ENCODE assay signal across 9 mouse cellular contexts in the genomic region with DNA sequence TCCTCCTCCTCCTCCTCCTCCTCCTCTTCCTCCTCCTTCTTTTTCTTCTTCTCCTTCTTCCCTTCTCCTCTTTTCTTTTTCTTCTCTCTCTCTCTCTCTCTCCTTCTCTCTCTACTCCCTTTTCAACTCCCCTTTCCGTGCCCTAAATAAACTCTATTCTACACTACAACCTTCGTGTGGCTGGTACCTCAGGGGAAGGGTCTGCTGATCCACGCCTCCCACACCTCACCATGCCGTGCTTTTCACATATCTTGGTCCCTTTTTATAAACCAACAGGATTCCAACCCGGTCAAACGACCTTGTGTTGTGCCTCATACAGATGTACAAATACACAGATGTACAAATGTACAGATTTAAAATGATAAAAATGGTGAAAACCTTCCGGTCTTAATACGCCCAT. TPM values are rescaled to one million over a fixed set of nuclear protein-coding genes. Genes with fewer than 3 reads are reported as not detected.
A peak's percentile ranks its signal among the peaks of the same experiment; 100 is the strongest.
DNase-seq lines count a peak whose midpoint lies in the region; ATAC-seq and TF ChIP-seq lines count a peak whose summit lies in the region.
"Had no signal": no experiment of that assay in that cellular context is flagged by ENCODE, and none has a peak within 500 bp of the region (broad histone marks: within the 10 kb centered on the region; RNA-seq: fewer than 3 reads in every experiment).

No protein-coding gene starts in this region.

- no peak for DNase-seq in kidney, adult 11 months
- DNase-seq in hindbrain, embryonic 11.5 days (ENCODE audit: low spot score): no peak
- DNase-seq in midbrain, embryonic 10.5 days (ENCODE audit: low spot score): no peak
- DNase-seq in urinary bladder, postnatal 14 days (ENCODE audit: low spot score): no peak
- DNase-seq in urinary bladder, adult 18-20 months (ENCODE audit: low spot score in 2 of 2): no peak
- DNase-seq in left cerebral cortex, postnatal 14 days (ENCODE audit: low spot score in 2 of 2): no peak

- no peak for ATAC-seq in kidney, embryonic 14.5 days (ENCODE audit: low FRiP score, low TSS enrichment)
- no peak for ATAC-seq in hindbrain, embryonic 11.5 days (ENCODE audit: low FRiP score)

- WGBS in kidney, embryonic 14.5 days: 14% methylated on average over 8 of the region's 8 CpGs
- 5% methylated on average over 8 of the region's 8 CpGs for WGBS in bone marrow, adult 2 months
- WGBS in hindbrain, embryonic 11.5 days: 31% methylated on average over 8 of the region's 8 CpGs
- 19% methylated on average over 8 of the region's 8 CpGs for WGBS in midbrain, embryonic 10.5 days

- intact Hi-C loops in left cerebral cortex, postnatal 14 days (cut with DNase I): loop anchor here (10.0 kb wide), 1 partner anchor 1658 kb away; a partner anchor contains a TSS

- H3K4me1 ChIP-seq in kidney, embryonic 14.5 days (ENCODE audit: control insufficient read depth, insufficient read depth, low read length): peaks cover 26% of the 10 kb centered on the region
- H3K4me1 ChIP-seq in bone marrow, adult 2 months (ENCODE audit: control insufficient read depth, insufficient read depth, low read length): peaks cover 1% of the 10 kb centered on the region; the same call in 1 of the 2 replicates
- peaks cover 16% of the 10 kb centered on the region for H3K4me1 ChIP-seq in hindbrain, embryonic 11.5 days (replicated peaks; ENCODE audit: control insufficient read depth, insufficient read depth, low read length)
- H3K4me1 ChIP-seq in midbrain, embryonic 10.5 days: peaks cover 64% of the 10 kb centered on the region

- H3K27me3 ChIP-seq in kidney, embryonic 14.5 days (ENCODE audit: control insufficient read depth, insufficient read depth, low read length): peaks cover 30% of the 10 kb centered on the region
- H3K27me3 ChIP-seq in hindbrain, embryonic 11.5 days (ENCODE audit: control insufficient read depth, insufficient read depth, low read length): peaks cover 37% of the 10 kb centered on the region
- H3K27me3 ChIP-seq in midbrain, embryonic 10.5 days (ENCODE audit: low read depth, poor library complexity, severe bottlenecking): peaks cover 57% of the 10 kb centered on the region

- H3K4me2 ChIP-seq in kidney, embryonic 14.5 days (replicated peaks; ENCODE audit: low read depth, low read length): peak overlapping the region; percentile 38
- H3K4me2 ChIP-seq in hindbrain, embryonic 11.5 days (replicated peaks; ENCODE audit: low read depth, low read length): peak overlapping the region; percentile 96

- H3K27ac ChIP-seq in kidney, embryonic 14.5 days (ENCODE audit: low read depth, low read length): peak overlapping the region; percentile 26; the same call in 1 of the 2 replicates
- peak overlapping the region; percentile 94; the same call in 1 of the 2 replicates for H3K27ac ChIP-seq in bone marrow, adult 2 months (ENCODE audit: control insufficient read depth, insufficient read depth, low read depth, low read length, poor library complexity)
- H3K27ac ChIP-seq in hindbrain, embryonic 11.5 days (ENCODE audit: low read depth, low read length): no peak overlapping the region
- H3K27ac ChIP-seq in midbrain, embryonic 10.5 days (replicated peaks): peak overlapping the region; percentile 38; the same call in 1 of the 2 replicates

- peaks cover 15% of the 10 kb centered on the region for H3K36me3 ChIP-seq in kidney, embryonic 14.5 days (ENCODE audit: control insufficient read depth, insufficient read depth, low read length)
- H3K36me3 ChIP-seq in hindbrain, embryonic 11.5 days (ENCODE audit: control insufficient read depth, insufficient read depth, low read length): no peaks in the 10 kb centered on the region
- peaks cover 21% of the 10 kb centered on the region for H3K36me3 ChIP-seq in midbrain, embryonic 10.5 days

- H3K4me3 ChIP-seq in kidney, embryonic 14.5 days (ENCODE audit: low read length): peak overlapping the region; percentile 98
- peak overlapping the region; percentile 95 for H3K4me3 ChIP-seq in bone marrow, adult 2 months (replicated peaks; ENCODE audit: control insufficient read depth, low read depth, low read length)
- H3K4me3 ChIP-seq in hindbrain, embryonic 11.5 days (ENCODE audit: low read depth, low read length): peak overlapping the region; percentile 98
- H3K4me3 ChIP-seq in midbrain, embryonic 10.5 days: peak overlapping the region; percentile 99

- TF ChIP-seq CTCF in bone marrow, adult 2 months (IDR thresholded peaks at IDR 0.05; ENCODE audit: control insufficient read depth, insufficient read depth, low read length): no peak

- no peaks in the 10 kb centered on the region for H3K9me3 ChIP-seq in kidney, embryonic 14.5 days (ENCODE audit: control insufficient read depth, low read length)
- H3K9me3 ChIP-seq in hindbrain, embryonic 11.5 days (ENCODE audit: control insufficient read depth, low read length): no peaks in the 10 kb centered on the region
- H3K9me3 ChIP-seq in midbrain, embryonic 10.5 days (replicated peaks): no peaks in the 10 kb centered on the region

- H3K9ac ChIP-seq in kidney, embryonic 14.5 days (ENCODE audit: low read depth, low read length): peak overlapping the region; percentile 51; the same call in 1 of the 2 replicates
- H3K9ac ChIP-seq in hindbrain, embryonic 11.5 days (ENCODE audit: low read depth, low read length): peak overlapping the region; percentile 54; the same call in 1 of the 2 replicates

- no peak for TF ChIP-seq POLR2A in bone marrow, adult 2 months (IDR thresholded peaks at IDR 0.05; ENCODE audit: borderline replicate concordance, control insufficient read depth, low read depth, low read length)

RNA-seq across cellular contexts. Expression of a gene that starts 0.7 kb away (rescaled TPM):
- 14.7 and 28.1 TPM in 2 replicates for polyA plus RNA-seq in kidney, embryonic 14.5 days (2014; fragmentation: Nextera tagmentation; extraction: Ambion mirVana)
- polyA plus RNA-seq in bone marrow, adult 2 months (2011; ENCODE audit: insufficient read depth, insufficient read length, low replicate concordance, missing spikeins): 5.0 and 7.8 TPM in 2 replicates
- polyA plus RNA-seq in hindbrain, embryonic 11.5 days (2014; fragmentation: Nextera tagmentation; extraction: Ambion mirVana): 17.4 and 20.6 TPM in 2 replicates
- 26.8 and 27.6 TPM in 2 replicates for polyA plus RNA-seq in midbrain, embryonic 10.5 days (2016; fragmentation: Nextera tagmentation; extraction: Ambion mirVana)
- total RNA-seq in left cerebral cortex, postnatal 14 days (2021): 10 to 100 TPM; 43.1 to 45.0 TPM

RNA-seq across cellular contexts. Expression of a gene that starts 4.9 kb away (rescaled TPM):
- polyA plus RNA-seq in kidney, embryonic 14.5 days (2014; fragmentation: Nextera tagmentation; extraction: Ambion mirVana): not detected in 2 replicates
- polyA plus RNA-seq in bone marrow, adult 2 months (2011; ENCODE audit: insufficient read depth, insufficient read length, low replicate concordance, missing spikeins): not detected in 2 replicates
- polyA plus RNA-seq in hindbrain, embryonic 11.5 days (2014; fragmentation: Nextera tagmentation; extraction: Ambion mirVana): 2.9 and 3.5 TPM in 2 replicates
- polyA plus RNA-seq in midbrain, embryonic 10.5 days (2016; fragmentation: Nextera tagmentation; extraction: Ambion mirVana): 26.3 and 30.9 TPM in 2 replicates
- under 1 TPM; 0.20 to 0.42 TPM for total RNA-seq in left cerebral cortex, postnatal 14 days (2021)
- polyA plus RNA-seq: gonadal fat pad, adult 2 months had no signal

RNA-seq across cellular contexts. Expression of a gene that starts 22.3 kb away (rescaled TPM):
- polyA plus RNA-seq in kidney, embryonic 14.5 days (2014; fragmentation: Nextera tagmentation; extraction: Ambion mirVana): 7.5 and 9.1 TPM in 2 replicates
- 1.4 and 4.1 TPM in 2 replicates for polyA plus RNA-seq in bone marrow, adult 2 months (2011; ENCODE audit: insufficient read depth, insufficient read length, low replicate concordance, missing spikeins)
- polyA plus RNA-seq in hindbrain, embryonic 11.5 days (2014; fragmentation: Nextera tagmentation; extraction: Ambion mirVana): 8.7 and 9.5 TPM in 2 replicates
- polyA plus RNA-seq in midbrain, embryonic 10.5 days (2016; fragmentation: Nextera tagmentation; extraction: Ambion mirVana): 7.0 and 7.7 TPM in 2 replicates
- total RNA-seq in left cerebral cortex, postnatal 14 days (2021): 10 to 100 TPM; 31.2 to 31.6 TPM

RNA-seq across cellular contexts. Expression of a gene that starts 22.4 kb away (rescaled TPM):
- 1.1 TPM in 2 replicates for polyA plus RNA-seq in kidney, embryonic 14.5 days (2014; fragmentation: Nextera tagmentation; extraction: Ambion mirVana)
- polyA plus RNA-seq in bone marrow, adult 2 months (2011; ENCODE audit: insufficient read depth, insufficient read length, low replicate concordance, missing spikeins): not detected in 2 replicates
- polyA plus RNA-seq in hindbrain, embryonic 11.5 days (2014; fragmentation: Nextera tagmentation; extraction: Ambion mirVana): 1.5 and 1.6 TPM in 2 replicates
- polyA plus RNA-seq in midbrain, embryonic 10.5 days (2016; fragmentation: Nextera tagmentation; extraction: Ambion mirVana): 1.5 and 2.4 TPM in 2 replicates
- 1 to 10 TPM; 5.3 to 7.4 TPM for total RNA-seq in left cerebral cortex, postnatal 14 days (2021)

RNA-seq across cellular contexts. Expression of a gene that starts 29.2 kb away (rescaled TPM):
- polyA plus RNA-seq in kidney, embryonic 14.5 days (2014; fragmentation: Nextera tagmentation; extraction: Ambion mirVana): 475 and 692 TPM in 2 replicates
- polyA plus RNA-seq in bone marrow, adult 2 months (2011; ENCODE audit: insufficient read depth, insufficient read length, low replicate concordance, missing spikeins): 723 and 1,224 TPM in 2 replicates
- 304 and 330 TPM in 2 replicates for polyA plus RNA-seq in hindbrain, embryonic 11.5 days (2014; fragmentation: Nextera tagmentation; extraction: Ambion mirVana)
- polyA plus RNA-seq in midbrain, embryonic 10.5 days (2016; fragmentation: Nextera tagmentation; extraction: Ambion mirVana): 282 and 358 TPM in 2 replicates
- 100 to 1,000 TPM; 182 to 187 TPM for total RNA-seq in left cerebral cortex, postnatal 14 days (2021)
